Mouse (Mus musculus) spleen, adult 2 months (tissue): ENCODE measurements around the gene Zmiz1. TPM values are rescaled to one million over a fixed set of nuclear protein-coding genes. Genes with fewer than 3 reads are reported as not detected.

Source experiments
- DNase-seq, 2 experiments: peaks; one replicate each; pipeline versions ENCODE4 v3.0.0 to v3.0.0-alpha.2; 2012 to 2021; ENCODE audit warnings: low spot score in 2 of 2, low read depth in 1 of 2
- H3K27ac ChIP-seq: fragments of 200-500 bp; 2 replicates; pipeline ENCODE4 v1.5.1; 2012; ENCODE audit warnings: low read length, inconsistent platforms; ENCODE audit not compliant: insufficient read depth
- H3K27me3 ChIP-seq: fragments of 200-500 bp; 2 replicates; pipeline ENCODE4 v1.6.1; 2012; ENCODE audit warnings: mild to moderate bottlenecking, moderate library complexity, low read length, inconsistent platforms; ENCODE audit not compliant: control insufficient read depth, insufficient read depth
- H3K36me3 ChIP-seq: fragments of 200-500 bp; 2 replicates; pipeline ENCODE4 v1.6.1; 2012; ENCODE audit warnings: mild to moderate bottlenecking, low read length, inconsistent platforms; ENCODE audit not compliant: control insufficient read depth, insufficient read depth
- H3K4me1 ChIP-seq: fragments of 200-500 bp; 2 replicates; pipeline ENCODE4 v1.6.1; 2011; ENCODE audit warnings: inconsistent platforms; ENCODE audit not compliant: control insufficient read depth, insufficient read depth, insufficient read length
- H3K4me3 ChIP-seq: fragments of 200-500 bp; 2 replicates; pipeline ENCODE4 v1.5.1; 2011; ENCODE audit warnings: mild to moderate bottlenecking, inconsistent platforms; ENCODE audit not compliant: insufficient read depth, insufficient read length; ENCODE audit errors: extremely low read depth
- CTCF ChIP-seq: fragments of 200-500 bp; IDR thresholded peaks from 2 replicates; pipeline ENCODE4 v1.5.1; 2011; ENCODE audit warnings: mild to moderate bottlenecking, inconsistent platforms; ENCODE audit not compliant: insufficient read depth, insufficient read length, insufficient replicate concordance; ENCODE audit errors: extremely low read depth
- POLR2A ChIP-seq: fragments of 200-500 bp; IDR thresholded peaks from 2 replicates; pipeline ENCODE4 v1.6.1; 2011; ENCODE audit warnings: low read depth, low read length, inconsistent platforms
- WGBS: fragments of 180-500 bp; shearing (Covaris S2); methylation state at CpG from one replicate; pipeline ENCODE4 v1.1.7; 2018; 5-methylcytosine and 5-hydroxymethylcytosine counted together
- polyA plus RNA-seq: library from polyadenylated mRNA; depleted of rRNA; stranded (reverse); fragments of >200 nt; gene quantifications from 2 replicates; pipeline ENCODE4 v1.2.3, GENCODE M21; 2012

Gene Zmiz1
- polyA plus RNA-seq, 1 experiment: 48.5 TPM

DNA sequence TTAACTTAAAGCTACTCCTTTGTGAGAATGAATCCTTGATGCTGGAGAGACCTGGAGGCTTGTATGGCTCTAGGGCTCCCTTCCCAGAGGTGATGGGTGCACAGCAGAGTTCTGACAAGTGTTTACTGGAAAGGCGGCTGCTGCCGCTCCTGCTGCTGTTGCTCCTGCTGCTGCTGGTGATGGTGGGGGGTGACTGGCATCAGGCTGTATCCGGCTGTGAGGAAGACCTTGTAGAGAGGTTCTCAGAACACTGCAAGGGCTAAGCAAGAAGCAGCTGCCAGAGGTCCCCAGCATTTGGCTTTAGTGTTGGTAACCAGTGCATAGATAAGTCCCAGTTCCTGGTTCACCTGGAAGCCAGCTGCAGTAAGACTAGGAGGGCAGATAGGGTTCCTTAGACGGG is 149.6 kb downstream of the Zmiz1 start:
- H3K36me3 ChIP-seq: no peaks in the 10 kb centered on the region
- no peak for TF ChIP-seq POLR2A
- no peak for TF ChIP-seq CTCF
- peaks cover 25% of the 10 kb centered on the region; the same call in 1 of the 2 replicates for H3K4me1 ChIP-seq
- no peaks in the 10 kb centered on the region for H3K27me3 ChIP-seq
- peak in 1 of 2 experiments; percentile 23 for DNase-seq
- peak overlapping the region; percentile 67 for H3K4me3 ChIP-seq
- 14% methylated on average over 4 of the region's 4 CpGs for WGBS
- peak overlapping the region; percentile 68 for H3K27ac ChIP-seq

DNA sequence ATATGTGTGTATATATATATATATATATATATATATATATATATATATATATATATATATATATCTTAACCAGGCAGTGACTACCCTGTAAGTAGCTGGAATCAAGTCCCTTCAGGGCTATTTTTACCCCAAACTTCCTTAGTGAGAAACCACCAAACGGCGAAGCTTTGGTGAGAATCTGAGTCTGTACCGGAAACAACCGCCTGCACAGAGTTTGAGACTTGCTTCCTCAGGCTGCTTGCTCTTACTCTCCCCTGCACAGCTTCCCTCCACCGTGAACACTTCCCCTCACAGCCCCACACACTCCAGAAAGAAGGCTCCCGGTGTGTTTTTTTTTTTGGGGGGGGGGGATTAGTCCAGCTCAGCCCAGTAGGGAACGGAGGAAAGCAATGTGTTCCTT is 150.4 kb downstream of the Zmiz1 start:
- DNase-seq: peak in 1 of 2 experiments; percentile 61
- H3K27me3 ChIP-seq: no peaks in the 10 kb centered on the region
- WGBS: 8% methylated on average over 7 of the region's 7 CpGs
- H3K4me3 ChIP-seq: no peak overlapping the region
- TF ChIP-seq CTCF: no peak
- no peak for TF ChIP-seq POLR2A
- peaks cover 31% of the 10 kb centered on the region; the same call in 1 of the 2 replicates for H3K4me1 ChIP-seq
- no peaks in the 10 kb centered on the region for H3K36me3 ChIP-seq
- peak overlapping the region; percentile 51 for H3K27ac ChIP-seq

- DNase-seq: no peak
Observed at GRCm38 (mm10) chr14:25610396-25611158, 151.6 kb downstream of the Zmiz1 start.

GRCm38 (mm10) chr14:25611159-25611697 is 152.2 kb downstream of the Zmiz1 start:
- Histone ChIP-seq H3K4me3 (no peak overlapping the region), H3K36me3 (no peaks in the 10 kb centered on the region), H3K27ac (no peak overlapping the region), H3K4me1 (peaks cover 43% of the 10 kb centered on the region; the same call in 1 of the 2 replicates), H3K27me3 (no peaks in the 10 kb centered on the region)
- TF ChIP-seq POLR2A (no peak), CTCF (no peak)
- WGBS: 86% methylated on average over 9 of the region's 9 CpGs
- DNase-seq: no peak

More at GRCm38 (mm10) chr14:25610396-25611158, 151.6 kb downstream of the Zmiz1 start:
- no peaks in the 10 kb centered on the region for H3K36me3 ChIP-seq
- H3K4me3 ChIP-seq: no peak overlapping the region
- peaks cover 41% of the 10 kb centered on the region; the same call in 1 of the 2 replicates for H3K4me1 ChIP-seq
- H3K27ac ChIP-seq: no peak overlapping the region; the same call in 1 of the 2 replicates
- no peak for TF ChIP-seq CTCF
- H3K27me3 ChIP-seq: no peaks in the 10 kb centered on the region
- WGBS: 85% methylated on average over 14 of the region's 14 CpGs

DNA sequence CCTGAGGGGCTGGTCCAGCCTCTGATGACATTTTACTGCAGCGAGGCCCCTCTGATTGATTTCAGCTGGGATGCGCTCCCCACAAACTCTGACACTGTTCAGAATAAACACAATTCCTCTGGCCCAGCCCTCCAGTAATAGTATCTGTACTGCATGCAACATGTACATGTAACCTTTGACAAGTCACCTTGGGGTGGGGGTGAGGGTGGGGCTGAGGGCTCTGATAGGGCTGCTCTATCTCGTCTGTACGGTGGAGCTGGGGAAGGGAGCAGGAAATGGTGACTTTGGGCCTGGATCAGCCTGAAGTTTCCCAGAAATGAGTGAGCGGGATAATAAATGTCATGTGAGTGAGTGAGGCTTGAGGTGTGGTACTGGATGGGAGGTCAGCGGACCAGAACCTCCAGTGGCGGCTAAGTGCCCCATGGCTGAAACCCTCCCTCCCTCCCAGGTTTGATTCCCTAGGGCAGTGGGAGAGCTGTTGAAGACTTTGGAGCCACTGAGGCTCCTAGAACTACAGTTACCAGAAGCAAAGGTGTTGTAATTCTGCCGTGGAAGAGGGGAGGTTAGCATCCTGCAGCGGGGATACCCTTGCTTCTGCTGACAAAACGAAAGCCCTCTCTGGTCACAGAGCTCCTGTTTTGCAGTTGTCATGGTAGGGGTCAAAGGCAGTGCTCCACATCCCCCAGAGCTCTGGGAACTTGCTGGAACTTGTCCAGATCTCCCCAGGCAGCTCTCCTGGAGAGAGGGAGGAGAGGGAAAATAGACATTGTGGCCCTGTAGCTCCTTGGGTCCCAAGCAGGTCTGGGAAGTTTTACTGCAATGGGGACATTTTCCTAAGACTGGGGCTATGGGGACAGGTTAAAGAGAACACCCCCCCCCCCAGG is 153.1 kb downstream of the Zmiz1 start:
- Histone ChIP-seq H3K4me1 (peaks cover 43% of the 10 kb centered on the region; the same call in 1 of the 2 replicates), H3K36me3 (no peaks in the 10 kb centered on the region), H3K27me3 (no peaks in the 10 kb centered on the region), H3K27ac (no peak overlapping the region), H3K4me3 (no peak overlapping the region)
- TF ChIP-seq POLR2A (no peak), CTCF (no peak)
- no peak for DNase-seq
- WGBS: 80% methylated on average over 10 of the region's 10 CpGs

DNA sequence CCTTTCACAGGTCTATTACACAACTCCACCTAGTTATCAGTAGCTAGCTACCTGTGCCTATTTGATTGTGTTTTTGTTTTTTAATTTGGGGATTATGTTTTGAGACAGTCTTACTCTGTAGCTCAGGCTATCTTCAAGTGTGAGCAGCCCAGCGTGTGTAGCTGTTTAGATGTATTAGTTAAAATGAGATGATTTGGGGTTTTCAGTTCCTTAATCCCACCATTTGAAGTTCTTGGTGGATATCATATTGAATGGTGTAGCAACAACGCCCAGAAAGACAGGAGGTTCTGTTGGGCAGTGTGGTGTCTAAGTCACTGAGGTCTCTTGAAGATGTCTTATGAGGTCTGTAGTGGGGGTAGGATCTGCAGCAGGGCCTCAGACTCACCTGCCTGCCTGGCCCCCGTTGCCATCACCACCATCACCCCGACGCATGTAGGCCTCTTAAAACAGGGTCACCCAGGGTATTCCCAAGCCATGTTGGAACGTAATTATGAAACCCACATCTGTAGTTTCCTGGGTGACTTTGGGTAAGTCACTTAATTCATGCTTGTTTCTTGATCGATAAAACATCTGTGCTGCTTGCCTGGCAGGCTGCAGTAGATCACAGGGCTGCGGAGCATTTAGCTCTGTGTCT is 155.1 kb downstream of the Zmiz1 start:
- WGBS: 41% methylated on average over 8 of the region's 8 CpGs
- peak overlapping the region; percentile 68 for H3K27ac ChIP-seq

More for the DNA sequence above, 155.1 kb downstream of the Zmiz1 start:
- DNase-seq: no peak
- H3K4me3 ChIP-seq: no peak overlapping the region
- no peaks in the 10 kb centered on the region for H3K27me3 ChIP-seq
- peaks cover 39% of the 10 kb centered on the region; the same call in 1 of the 2 replicates for H3K4me1 ChIP-seq
- H3K36me3 ChIP-seq: no peaks in the 10 kb centered on the region; the same call in 1 of the 2 replicates
- no peak for TF ChIP-seq POLR2A
- TF ChIP-seq CTCF: no peak
